Mouse (Mus musculus) heart, postnatal 0 days (tissue): ENCODE measurements around the gene Abca4. TPM values are rescaled to one million over a fixed set of nuclear protein-coding genes. Genes with fewer than 3 reads are reported as not detected.
A peak's percentile ranks its signal among the peaks of the same experiment; 100 is the strongest.

Experiments
- ATAC-seq: fragments of 200-750 bp; cut with Nextera tagmentation; 2 replicates; pipeline ENCODE4 v1.8.0; 2017; ENCODE audit warnings: low read depth, moderate number of reproducible peaks, moderate library complexity; ENCODE audit not compliant: insufficient read depth
- DNase-seq: peaks from one replicate; pipeline ENCODE4 v3.0.0-alpha.2; 2016; ENCODE audit warnings: low spot score
- H3K27ac ChIP-seq: fragments of 300-500 bp; sonication (generic); 2 replicates; pipeline ENCODE4 v1.5.1; 2014; ENCODE audit warnings: low read depth, mild to moderate bottlenecking
- H3K27me3 ChIP-seq: fragments of 300-500 bp; sonication (generic); 2 replicates; pipeline ENCODE4 v1.6.1; 2014; ENCODE audit warnings: low read length, mixed read lengths; ENCODE audit not compliant: control insufficient read depth, insufficient read depth
- H3K36me3 ChIP-seq: fragments of 300-500 bp; sonication (generic); replicated peaks from 2 replicates; pipeline ENCODE4 v1.6.1; 2014; ENCODE audit warnings: low read length, mixed read lengths; ENCODE audit not compliant: control insufficient read depth, insufficient read depth
- H3K4me1 ChIP-seq: fragments of 300-500 bp; sonication (generic); 2 replicates; pipeline ENCODE4 v1.6.1; 2014; ENCODE audit warnings: antibody characterized with exemption; ENCODE audit not compliant: control insufficient read depth, insufficient read depth
- H3K4me2 ChIP-seq: fragments of 300-500 bp; sonication (generic); 2 replicates; pipeline ENCODE4 v1.6.1; 2014; ENCODE audit warnings: low read depth, mild to moderate bottlenecking, low read length, moderate library complexity
- H3K4me3 ChIP-seq: fragments of 300-500 bp; sonication (generic); 2 replicates; pipeline ENCODE4 v1.5.1; 2014; ENCODE audit warnings: low read depth, low read length
- H3K9ac ChIP-seq: fragments of 300-500 bp; sonication (generic); replicated peaks from 2 replicates; pipeline ENCODE4 v1.6.1; 2014; ENCODE audit warnings: low read depth, low read length, mixed read lengths
- H3K9me3 ChIP-seq: fragments of 300-500 bp; sonication (generic); replicated peaks from 2 replicates; pipeline ENCODE4 v1.6.1; 2016; ENCODE audit warnings: low read length; ENCODE audit not compliant: control insufficient read depth
- CTCF ChIP-seq: IDR thresholded peaks from 2 replicates; pipeline ENCODE4 v1.5.1; 2016; ENCODE audit warnings: antibody characterized with exemption, control low read depth, low read depth
- EP300 ChIP-seq: IDR thresholded peaks from 2 replicates; pipeline ENCODE4 v1.6.1; 2016; ENCODE audit warnings: antibody characterized with exemption, low read depth
- WGBS: fragments of 180-500 bp; shearing (Covaris S2); extraction: QIAGEN DNeasy Blood & Tissue Kit; methylation state at CpG from one replicate; pipeline ENCODE4 v1.1.7; 2014; 5-methylcytosine and 5-hydroxymethylcytosine counted together
- polyA plus RNA-seq: library from polyadenylated mRNA; unstranded; fragments of >200 nt; fragmentation: Nextera tagmentation; extraction: Ambion mirVana; gene quantifications from 2 replicates; pipeline ENCODE4 v1.2.1, GENCODE M21; 2015
- total RNA-seq: library from RNA; depleted of rRNA; stranded (reverse); fragments of >200 nt; gene quantifications from 2 replicates; pipeline ENCODE4 v1.2.3, GENCODE M21; 2014; ENCODE audit warnings: low replicate concordance

The Abca4 gene
- total and polyA plus RNA-seq, 2 experiments from 2014 or later: 5.7 to 21.9 TPM

GRCm38 (mm10) chr3:122118651-122119214 lies 74.5 kb downstream of the Abca4 start:
- peak overlapping the region; percentile 83 for H3K27ac ChIP-seq
- ATAC-seq: no peak
- 48% methylated on average over 9 of the region's 9 CpGs for WGBS

GRCm38 (mm10) chr3:122119733-122120132 lies 75.5 kb downstream of the Abca4 start:
- Histone ChIP-seq H3K9ac (no peak overlapping the region), H3K27ac (peak overlapping the region; percentile 83), H3K9me3 (no peaks in the 10 kb centered on the region), H3K4me1 (peaks cover 8% of the 10 kb centered on the region; the same call in 1 of the 2 replicates), H3K4me2 (no peak overlapping the region), H3K4me3 (no peak overlapping the region), H3K36me3 (no peaks in the 10 kb centered on the region), H3K27me3 (no peaks in the 10 kb centered on the region)
- TF ChIP-seq CTCF (no peak), EP300 (no peak)
- ATAC-seq (no peak), DNase-seq (no peak)
- WGBS: 67% methylated on average over 7 of the region's 7 CpGs

More at GRCm38 (mm10) chr3:122118651-122119214, 74.5 kb downstream of the Abca4 start:
- DNase-seq: no peak
- H3K9ac ChIP-seq: no peak overlapping the region
- no peaks in the 10 kb centered on the region for H3K27me3 ChIP-seq
- H3K36me3 ChIP-seq: no peaks in the 10 kb centered on the region
- no peaks in the 10 kb centered on the region for H3K9me3 ChIP-seq
- H3K4me1 ChIP-seq: peaks cover 8% of the 10 kb centered on the region; the same call in 1 of the 2 replicates
- TF ChIP-seq CTCF (no peak), EP300 (no peak)
- H3K4me3 ChIP-seq: no peak overlapping the region
- H3K4me2 ChIP-seq: no peak overlapping the region

GRCm38 (mm10) chr3:122120217-122120616 lies 76.0 kb downstream of the Abca4 start:
- H3K36me3 ChIP-seq: no peaks in the 10 kb centered on the region
- no peak for TF ChIP-seq CTCF
- TF ChIP-seq EP300: peak; percentile 90
- ATAC-seq (peak; percentile 42), DNase-seq (peak; percentile 75)
- WGBS: 67% methylated on average over 7 of the region's 7 CpGs
- no peak overlapping the region for H3K9ac ChIP-seq
- H3K4me3 ChIP-seq: no peak overlapping the region
- no peaks in the 10 kb centered on the region for H3K9me3 ChIP-seq
- H3K27me3 ChIP-seq: no peaks in the 10 kb centered on the region
- no peak overlapping the region for H3K4me2 ChIP-seq
- H3K4me1 ChIP-seq: peaks cover 8% of the 10 kb centered on the region; the same call in 1 of the 2 replicates
- H3K27ac ChIP-seq: peak overlapping the region; percentile 84

- Histone ChIP-seq H3K27ac (peak overlapping the region; percentile 84), H3K9ac (no peak overlapping the region), H3K9me3 (no peaks in the 10 kb centered on the region), H3K36me3 (no peaks in the 10 kb centered on the region), H3K27me3 (no peaks in the 10 kb centered on the region), H3K4me1 (peaks cover 8% of the 10 kb centered on the region; the same call in 1 of the 2 replicates), H3K4me2 (peak overlapping the region; percentile 45), H3K4me3 (peak overlapping the region; percentile 21)
- DNase-seq (peak; percentile 96), ATAC-seq (peak; percentile 99)
- WGBS: 4% methylated on average over 17 of the region's 17 CpGs
- TF ChIP-seq EP300 (peak; percentile 96), CTCF (peak; percentile 80)
Measured at GRCm38 (mm10) chr3:122122127-122122663, 78.0 kb downstream of the Abca4 start.

GRCm38 (mm10) chr3:122122838-122123237 lies 78.6 kb downstream of the Abca4 start:
- ATAC-seq (no peak), DNase-seq (no peak)
- Histone ChIP-seq H3K4me2 (peak overlapping the region; percentile 45; the same call in 1 of the 2 replicates), H3K4me1 (peaks cover 8% of the 10 kb centered on the region; the same call in 1 of the 2 replicates), H3K4me3 (no peak overlapping the region), H3K27me3 (no peaks in the 10 kb centered on the region), H3K27ac (peak overlapping the region; percentile 84), H3K9me3 (no peaks in the 10 kb centered on the region), H3K9ac (no peak overlapping the region), H3K36me3 (no peaks in the 10 kb centered on the region)
- WGBS: 77% methylated on average over 8 of the region's 8 CpGs
- TF ChIP-seq EP300: no peak
- no peak for TF ChIP-seq CTCF
